ENCODE assay signal across 14 mouse cellular contexts in the genomic region with DNA sequence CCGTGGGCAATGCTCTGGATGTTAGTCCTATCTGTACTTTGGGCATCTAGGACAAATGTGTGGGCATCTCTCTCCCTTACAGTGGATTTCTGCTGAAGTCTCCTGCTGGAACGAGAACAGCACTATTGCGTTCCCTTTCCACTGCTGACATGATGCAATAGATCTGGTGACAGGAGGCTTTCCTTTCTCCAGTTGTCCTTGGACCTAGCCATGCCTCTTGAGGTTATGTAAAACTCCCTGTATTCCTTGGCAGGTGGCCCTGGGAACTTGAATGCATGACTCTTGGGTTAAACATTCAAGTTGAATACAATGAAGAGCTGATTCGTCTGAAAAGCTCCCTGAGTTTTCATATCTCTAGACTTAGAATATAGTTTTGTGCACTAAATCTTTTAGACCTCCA.
A peak's percentile ranks its signal among the peaks of the same experiment; 100 is the strongest.
DNase-seq lines count a peak whose midpoint lies in the region; ATAC-seq and TF ChIP-seq lines count a peak whose summit lies in the region.
"Had no signal": no experiment of that assay in that cellular context is flagged by ENCODE, and none has a peak within 500 bp of the region (broad histone marks: within the 10 kb centered on the region; RNA-seq: fewer than 3 reads in every experiment).

No protein-coding gene starts in this region.

- POLR2A ChIA-PET in Patski (lab: Charles Lee): no interaction called here

- no peak overlapping the region for H3K9ac ChIP-seq in midbrain, embryonic 13.5 days (replicated peaks)
- H3K9ac ChIP-seq: liver, embryonic 13.5 days; midbrain, embryonic 12.5 days; neural tube, embryonic 15.5 days had no signal

- no peak for TF ChIP-seq POLR2A in lung, adult 2 months (IDR thresholded peaks at IDR 0.05; ENCODE audit: borderline replicate concordance, extremely low read depth, low read depth, low read length)

- no peaks in the 10 kb centered on the region for H3K27me3 ChIP-seq in Patski
- H3K27me3 ChIP-seq in midbrain, embryonic 13.5 days: no peaks in the 10 kb centered on the region
- H3K27me3 ChIP-seq: liver, embryonic 13.5 days; midbrain, embryonic 12.5 days; neural tube, embryonic 15.5 days had no signal

- no peak overlapping the region for H3K27ac ChIP-seq in midbrain, embryonic 13.5 days
- H3K27ac ChIP-seq: hindbrain, postnatal 0 days; liver, embryonic 13.5 days; midbrain, embryonic 12.5 days; neural tube, embryonic 15.5 days had no signal

- CTCF ChIA-PET in Patski (lab: Charles Lee): interaction anchor here (1.1 to 1.5 kb wide), 2 partner anchors 10 to 90 kb away, joined by 3 read pairs; no protein-coding TSS in a partner anchor

- no peak overlapping the region for H3K4me2 ChIP-seq in midbrain, embryonic 13.5 days (replicated peaks)
- H3K4me2 ChIP-seq: liver, embryonic 13.5 days; midbrain, embryonic 12.5 days; neural tube, embryonic 15.5 days had no signal

- H3K4me3 ChIP-seq in lung, adult 2 months (replicated peaks; ENCODE audit: extremely low read depth, low read depth, low read length): no peak overlapping the region
- H3K4me3 ChIP-seq in midbrain, embryonic 13.5 days (replicated peaks): no peak overlapping the region
- H3K4me3 ChIP-seq: liver, embryonic 13.5 days; midbrain, embryonic 12.5 days; neural tube, embryonic 15.5 days had no signal

- H3K9me3 ChIP-seq in midbrain, embryonic 13.5 days: no peaks in the 10 kb centered on the region
- H3K9me3 ChIP-seq: liver, embryonic 13.5 days; midbrain, embryonic 12.5 days; neural tube, embryonic 15.5 days had no signal

- in situ Hi-C loops in Patski (cut with MboI; ENCODE audit: low pct_unique_long_range_greater_than_20kb): no loop called here

- peak; percentile 26 for ATAC-seq in Patski
- no peak for ATAC-seq in midbrain, embryonic 13.5 days
- no peak for ATAC-seq in activated CD4-positive, CD25-positive, alpha-beta regulatory T cell, adult 4 months
- ATAC-seq: hindbrain, postnatal 0 days had no signal

- WGBS in lung, adult 2 months: 56% methylated on average over 4 of the region's 4 CpGs
- 88% methylated on average over 4 of the region's 4 CpGs for WGBS in midbrain, embryonic 13.5 days

- intact Hi-C loops in gastrocnemius, postnatal 36 days (cut with DNase I): no loop called here

- no peaks in the 10 kb centered on the region for H3K4me1 ChIP-seq in lung, adult 2 months (ENCODE audit: control insufficient read depth, insufficient read depth, low read length)
- no peaks in the 10 kb centered on the region for H3K4me1 ChIP-seq in midbrain, embryonic 13.5 days (replicated peaks)
- H3K4me1 ChIP-seq: liver, embryonic 13.5 days; midbrain, embryonic 12.5 days; neural tube, embryonic 15.5 days had no signal

- H3K36me3 ChIP-seq in midbrain, embryonic 13.5 days: no peaks in the 10 kb centered on the region
- H3K36me3 ChIP-seq: liver, embryonic 13.5 days; midbrain, embryonic 12.5 days; neural tube, embryonic 15.5 days had no signal

- TF ChIP-seq CTCF in Patski (IDR thresholded peaks at IDR 0.05): no peak
- no peak for TF ChIP-seq CTCF in lung, adult 2 months (IDR thresholded peaks at IDR 0.05; ENCODE audit: insufficient read depth, low read length)

- DNase-seq in gastrocnemius, adult 18-20 months (ENCODE audit: low spot score): peak; percentile 38
- no peak for DNase-seq in gastrocnemius, postnatal 36 days
- peak; percentile 33 for DNase-seq in Patski (ENCODE audit: low read depth, low spot score)
- DNase-seq in heart, adult 9 months (ENCODE audit: low spot score in 2 of 2): peak; percentile 44 to 55
- peak; percentile 26 for DNase-seq in lung, adult 2 months
- no peak for DNase-seq in right cerebral cortex, postnatal 14 days
- DNase-seq: layer of hippocampus, postnatal 36 days; liver, embryonic 13.5 days; thymus, postnatal 4 days had no signal

Comparison
In these comparisons a context has a peak if more than half of its experiments do, and no peak if none do; other contexts are left out.
1. DNase-seq: peak in gastrocnemius, adult 18-20 months (single experiment), Patski (single experiment), heart, adult 9 months (2 of 2) and lung, adult 2 months (single experiment); none in gastrocnemius, postnatal 36 days (0 of 2) and right cerebral cortex, postnatal 14 days (single experiment).